Mouse (Mus musculus) heart, embryonic 16.5 days (tissue): Measurements from ENCODE around the gene Gm128. TPM values are rescaled to one million over a fixed set of nuclear protein-coding genes. Genes with fewer than 3 reads are reported as not detected.

Experiments used
- ATAC-seq: fragments of 200-750 bp; cut with Nextera tagmentation; replicated peaks from 2 replicates; pipeline ENCODE4 v1.8.0; 2017; ENCODE audit warnings: moderate number of reproducible peaks; ENCODE audit not compliant: insufficient read depth, low FRiP score; ENCODE audit errors: extremely low read depth
- H3K27ac ChIP-seq: fragments of 300-500 bp; sonication (generic); 2 replicates; pipeline ENCODE4 v1.5.1; 2014; ENCODE audit warnings: mild to moderate bottlenecking, low read length, control low read depth, moderate library complexity
- H3K27me3 ChIP-seq: fragments of 300-500 bp; sonication (generic); 2 replicates; pipeline ENCODE4 v1.6.1; 2014; ENCODE audit warnings: low read length, mixed read lengths; ENCODE audit not compliant: control insufficient read depth, insufficient read depth
- H3K36me3 ChIP-seq: fragments of 300-500 bp; sonication (generic); 2 replicates; pipeline ENCODE4 v1.6.1; 2014; ENCODE audit not compliant: control insufficient read depth, insufficient read depth
- H3K4me1 ChIP-seq: fragments of 300-500 bp; sonication (generic); 2 replicates; pipeline ENCODE4 v1.6.1; 2014; ENCODE audit warnings: low read length, mixed read lengths; ENCODE audit not compliant: control insufficient read depth, insufficient read depth
- H3K4me2 ChIP-seq: fragments of 300-500 bp; sonication (generic); 2 replicates; pipeline ENCODE4 v1.6.1; 2014; ENCODE audit warnings: low read depth, mild to moderate bottlenecking, control low read depth, low read length
- H3K4me3 ChIP-seq: fragments of 300-500 bp; sonication (generic); 2 replicates; pipeline ENCODE4 v1.5.1; 2014; ENCODE audit warnings: mild to moderate bottlenecking, control low read depth, low read length
- H3K9ac ChIP-seq: fragments of 300-500 bp; sonication (generic); 2 replicates; pipeline ENCODE4 v1.6.1; 2014; ENCODE audit warnings: low read length, control low read depth
- H3K9me3 ChIP-seq: fragments of 300-500 bp; sonication (generic); replicated peaks from 2 replicates; pipeline ENCODE4 v1.6.1; 2016; ENCODE audit warnings: low read length; ENCODE audit not compliant: control insufficient read depth
- WGBS: fragments of 180-500 bp; shearing (Covaris S2); extraction: QIAGEN DNeasy Blood & Tissue Kit; methylation state at CpG from one replicate; pipeline ENCODE4 v1.1.7; 2014; 5-methylcytosine and 5-hydroxymethylcytosine counted together
- polyA plus RNA-seq: library from polyadenylated mRNA; unstranded; fragments of >200 nt; fragmentation: Nextera tagmentation; extraction: Ambion mirVana; gene quantifications from 2 replicates; pipeline ENCODE4 v1.2.1, GENCODE M21; 2015

The Gm128 gene
- polyA plus RNA-seq, 1 experiment from 2014 or later, result 0.51 TPM

- Histone ChIP-seq H3K9ac (peak overlapping the region; percentile 91; the same call in 1 of the 2 replicates), H3K4me3 (peak overlapping the region; percentile 82), H3K9me3 (no peaks in the 10 kb centered on the region), H3K36me3 (peaks cover 10% of the 10 kb centered on the region), H3K27me3 (no peaks in the 10 kb centered on the region), H3K4me2 (peak overlapping the region; percentile 96), H3K27ac (no peak overlapping the region), H3K4me1 (peaks cover 16% of the 10 kb centered on the region)
- no peak for ATAC-seq
- 21% methylated on average over 1 of the region's 1 CpGs for whole genome bisulfite sequencing
Observed at GRCm38 (mm10) chr3:95284062-95284461, 42.7 kb upstream of the Gm128 start.

- Histone ChIP-seq H3K36me3 (peaks cover 7% of the 10 kb centered on the region), H3K4me3 (peak overlapping the region; percentile 82), H3K27ac (peak overlapping the region; percentile 92), H3K9me3 (no peaks in the 10 kb centered on the region), H3K27me3 (no peaks in the 10 kb centered on the region), H3K4me1 (peaks cover 16% of the 10 kb centered on the region), H3K9ac (peak overlapping the region; percentile 91), H3K4me2 (peak overlapping the region; percentile 96)
- ATAC-seq, result no peak
- 2% methylated on average over 7 of the region's 7 CpGs for WGBS
Observed at GRCm38 (mm10) chr3:95283589-95283941, 42.2 kb upstream of the Gm128 start.

- peak overlapping the region; percentile 92 for H3K27ac ChIP-seq
- WGBS, result under 1% methylated on average over 51 of the region's 51 CpGs
- peak overlapping the region; percentile 96 for H3K4me2 ChIP-seq
- H3K36me3 ChIP-seq, result peaks cover 2% of the 10 kb centered on the region
- peak overlapping the region; percentile 91 for H3K9ac ChIP-seq
- ATAC-seq, result peak; percentile 61
- H3K4me1 ChIP-seq, result peaks cover 16% of the 10 kb centered on the region
- H3K9me3 ChIP-seq, result no peaks in the 10 kb centered on the region
- no peaks in the 10 kb centered on the region for H3K27me3 ChIP-seq
- peak overlapping the region; percentile 82 for H3K4me3 ChIP-seq
Observed at GRCm38 (mm10) chr3:95282865-95283588, 41.6 kb upstream of the Gm128 start.

- H3K27me3 ChIP-seq, result no peaks in the 10 kb centered on the region
- no peaks in the 10 kb centered on the region for H3K36me3 ChIP-seq
- ATAC-seq, result no peak
- no peaks in the 10 kb centered on the region for H3K9me3 ChIP-seq
- H3K27ac ChIP-seq, result peak overlapping the region; percentile 92
- H3K4me1 ChIP-seq, result peaks cover 19% of the 10 kb centered on the region
- H3K4me2 ChIP-seq, result peak overlapping the region; percentile 96
- WGBS, result under 1% methylated on average over 11 of the region's 11 CpGs
- H3K4me3 ChIP-seq, result peak overlapping the region; percentile 82
- H3K9ac ChIP-seq, result peak overlapping the region; percentile 91
Observed at GRCm38 (mm10) chr3:95282381-95282864, 41.0 kb upstream of the Gm128 start.

- Histone ChIP-seq H3K27ac (peak within 1 kb of the TSS; percentile 92), H3K4me1 (peaks cover 28% of the 10 kb centered on the region), H3K9ac (peak within 1 kb of the TSS; percentile 95), H3K4me2 (peak within 1 kb of the TSS; percentile 96), H3K9me3 (no peaks in the 10 kb centered on the region), H3K36me3 (no peaks in the 10 kb centered on the region), H3K27me3 (no peaks in the 10 kb centered on the region), H3K4me3 (peak within 1 kb of the TSS; percentile 84)
- peak; percentile 86 for ATAC-seq
- WGBS, result 0% methylated on average over 53 of the region's 53 CpGs
Observed at GRCm38 (mm10) chr3:95281216-95282126, 40.1 kb upstream of the Gm128 start, which contains the start of the genes Mindy1 and Prune1. TSS of gene Mindy1 (plus strand) at chr3:95281345. TSS of gene Prune1 (minus strand) at chr3:95282076.

GRCm38 (mm10) chr3:95280747-95281146, 39.3 kb upstream of the Gm128 start:
- Histone ChIP-seq H3K4me2 (peak overlapping the region; percentile 80), H3K9me3 (no peaks in the 10 kb centered on the region), H3K9ac (peak overlapping the region; percentile 95), H3K36me3 (no peaks in the 10 kb centered on the region), H3K4me3 (peak overlapping the region; percentile 84), H3K27me3 (no peaks in the 10 kb centered on the region), H3K27ac (peak overlapping the region; percentile 92), H3K4me1 (peaks cover 28% of the 10 kb centered on the region)
- WGBS, result 12% methylated on average over 8 of the region's 8 CpGs
- ATAC-seq, result no peak

- ATAC-seq, result no peak
- H3K4me1 ChIP-seq, result peaks cover 29% of the 10 kb centered on the region
- peak overlapping the region; percentile 26; the same call in 1 of the 2 replicates for H3K4me2 ChIP-seq
- peak overlapping the region; percentile 77 for H3K27ac ChIP-seq
- no peaks in the 10 kb centered on the region for H3K9me3 ChIP-seq
- 51% methylated on average over 1 of the region's 1 CpGs for WGBS
- no peaks in the 10 kb centered on the region for H3K27me3 ChIP-seq
- no peak overlapping the region; the same call in 1 of the 2 replicates for H3K9ac ChIP-seq
- no peak overlapping the region for H3K4me3 ChIP-seq
- no peaks in the 10 kb centered on the region for H3K36me3 ChIP-seq
Observed at GRCm38 (mm10) chr3:95277149-95277551, 35.8 kb upstream of the Gm128 start.

- H3K4me1 ChIP-seq, result peaks cover 29% of the 10 kb centered on the region
Observed at GRCm38 (mm10) chr3:95276428-95276934, 35.1 kb upstream of the Gm128 start.

More at GRCm38 (mm10) chr3:95276428-95276934, 35.1 kb upstream of the Gm128 start:
- no peaks in the 10 kb centered on the region for H3K27me3 ChIP-seq
- no peak for ATAC-seq
- no peak overlapping the region for H3K9ac ChIP-seq
- H3K36me3 ChIP-seq, result no peaks in the 10 kb centered on the region
- H3K9me3 ChIP-seq, result no peaks in the 10 kb centered on the region
- WGBS, result 68% methylated on average over 5 of the region's 5 CpGs
- peak overlapping the region; percentile 77 for H3K27ac ChIP-seq
- no peak overlapping the region for H3K4me3 ChIP-seq
- no peak overlapping the region for H3K4me2 ChIP-seq
